Mouse (Mus musculus): ENCODE results near the gene Asprv1.

DNA sequence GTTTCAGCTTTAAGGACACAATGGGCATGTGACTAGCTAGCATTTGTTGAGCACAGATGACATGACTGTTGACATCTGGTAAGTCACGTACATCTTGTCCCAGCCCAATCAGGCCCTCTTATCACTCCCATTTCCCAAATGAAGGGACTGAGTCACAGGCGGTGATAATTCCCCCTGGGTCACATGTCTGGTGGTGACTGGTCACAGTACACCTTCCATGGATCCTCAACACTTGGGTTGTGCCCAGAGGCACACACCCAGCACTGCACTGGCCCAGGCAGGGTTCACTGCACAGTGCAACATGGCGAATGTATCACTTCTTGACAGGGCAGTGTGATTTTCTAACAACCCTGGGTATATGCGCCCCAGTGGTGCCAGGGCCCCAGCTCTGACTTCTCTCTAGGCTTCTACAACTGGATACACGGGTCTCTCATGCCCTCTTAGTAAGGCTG, 29.2 kb upstream of the Asprv1 start:
- TF ChIP-seq CTCF (IDR thresholded peaks at IDR 0.05; ENCODE audit: low read depth, low read length) (no peak), POLR2AphosphoS5 (IDR thresholded peaks at IDR 0.05; ENCODE audit: insufficient replicate concordance, low read depth, low read length) (no peak)
